Mouse (Mus musculus) ovary, adult 10 weeks (tissue): ENCODE measurements around the gene N4bp2l2. TPM values are rescaled to one million over a fixed set of nuclear protein-coding genes. Genes with fewer than 3 reads are reported as not detected.

Source experiments
- polyA plus RNA-seq: library from polyadenylated mRNA; stranded (reverse); fragments of 350-450 nt; fragmentation: Illumina TruSeq; extraction: RNeasy Lipid Tissue Mini Kit (QIAGEN cat#74804); gene quantifications from one replicate; pipeline ENCODE4 v1.2.3, GENCODE M21; 2014

Gene N4bp2l2
- polyA plus RNA-seq: 108 TPM

DNA sequence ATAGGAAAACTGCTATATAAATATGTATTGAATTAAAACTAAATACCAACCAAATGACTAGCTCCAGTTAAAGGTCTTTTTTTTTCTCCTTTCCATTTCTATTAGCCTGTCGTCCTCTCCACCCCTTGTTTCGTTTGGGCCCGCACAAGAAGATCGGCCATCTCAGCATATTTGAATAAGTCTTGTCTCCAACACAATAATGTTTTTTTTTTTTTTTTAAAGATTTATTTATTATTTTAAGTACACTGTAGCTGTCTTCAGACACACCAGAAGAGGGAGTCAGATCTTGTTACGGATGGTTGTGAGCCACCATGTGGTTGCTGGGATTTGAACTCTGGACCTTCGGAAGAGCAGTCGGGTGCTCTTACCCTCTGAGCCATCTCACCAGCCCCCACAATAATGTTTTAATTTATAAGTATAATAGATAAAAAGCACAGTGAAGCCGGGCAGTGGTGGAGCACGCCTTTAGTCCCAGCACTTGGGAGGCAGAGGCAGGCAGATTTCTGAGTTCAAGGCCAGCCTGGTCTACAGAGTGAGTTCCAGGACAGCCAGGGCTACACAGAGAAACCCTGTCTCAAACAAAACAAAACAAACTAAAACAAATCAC, at the start of gene N4bp2l2:
N4bp2l2 (minus strand) TSS at position 51 of the 607 bp plus-strand sequence.

DNA sequence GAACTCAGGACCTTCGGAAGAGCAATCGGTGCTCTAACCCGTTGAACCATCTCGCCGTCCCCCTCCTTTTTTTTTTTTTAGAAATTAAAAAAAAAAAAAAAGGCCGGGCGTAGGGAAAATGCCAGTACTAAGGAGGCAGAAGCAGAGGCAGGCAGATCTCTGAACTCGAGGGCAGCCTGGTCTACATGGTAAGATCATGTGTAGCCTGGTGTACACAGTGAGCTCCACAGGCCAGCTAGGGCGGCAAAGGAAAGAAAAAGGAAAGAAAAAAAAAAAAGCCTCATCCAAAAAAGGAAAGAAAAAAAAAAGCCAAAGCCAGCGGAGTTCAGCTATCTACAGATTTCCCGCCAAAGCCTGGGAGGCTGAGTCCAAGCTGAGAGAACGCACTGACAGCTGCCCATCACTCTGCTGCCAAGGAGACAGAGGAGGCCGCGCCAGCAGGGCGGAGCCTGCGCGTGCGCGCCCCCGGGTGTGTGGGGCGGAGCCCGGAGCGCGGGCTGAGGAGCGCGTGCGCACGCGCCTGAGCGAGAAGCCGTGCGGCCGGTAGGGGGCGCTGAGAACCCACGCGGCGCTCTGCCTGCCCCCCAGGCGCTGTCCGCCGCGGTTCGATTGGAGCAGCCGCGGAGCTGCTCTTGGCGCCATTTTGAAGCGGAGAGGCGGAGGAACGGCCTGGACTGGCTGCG, 7.3 kb upstream of the N4bp2l2 start, which contains the start of gene Pds5b:
Pds5b (plus strand) TSS at position 587 of the 683 bp plus-strand sequence.

DNA sequence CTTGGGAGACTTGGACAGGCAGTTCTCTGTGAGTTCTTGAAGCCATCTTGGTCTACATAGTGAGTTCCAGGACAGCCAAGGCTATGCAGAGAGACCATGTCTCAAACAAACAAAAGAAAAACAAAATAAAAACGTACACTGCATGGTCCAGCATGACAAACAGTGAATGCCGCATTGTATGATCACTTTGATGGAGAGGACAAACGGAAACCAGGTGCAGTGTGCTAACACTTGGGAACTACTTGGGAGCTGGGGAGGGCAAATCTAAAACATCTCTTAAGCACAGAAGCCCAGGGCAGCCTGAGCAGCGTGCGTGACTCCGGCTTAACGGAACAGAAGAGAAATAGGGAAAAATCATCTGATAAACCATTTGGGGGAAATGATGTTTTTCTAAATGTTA, 68.9 kb downstream of the N4bp2l2 start, which contains the start of gene N4bp2l1:
N4bp2l1 (minus strand) TSS at position 101 of the 400 bp plus-strand sequence.

Other genes starting within 250 kb of the N4bp2l2 start
- 7.6 TPM for gene Zar1l, start 148.0 kb downstream of the N4bp2l2 start, polyA plus RNA-seq
- 28.9 TPM for gene Brca2, start 143.6 kb downstream of the N4bp2l2 start, polyA plus RNA-seq
- gene N4bp2l1, start 69.0 kb downstream of the N4bp2l2 start, polyA plus RNA-seq: 35.9 TPM
- 111 TPM for gene Pds5b, start 7.6 kb upstream of the N4bp2l2 start, polyA plus RNA-seq